Mouse (Mus musculus) retina, postnatal 7 days (tissue): ENCODE data around the gene Dspp.

Experiments
- DNase-seq: peaks from one replicate; pipeline ENCODE4 v3.0.0-alpha.2; 2012; ENCODE audit warnings: low read depth, low spot score

Dspp gene

DNA sequence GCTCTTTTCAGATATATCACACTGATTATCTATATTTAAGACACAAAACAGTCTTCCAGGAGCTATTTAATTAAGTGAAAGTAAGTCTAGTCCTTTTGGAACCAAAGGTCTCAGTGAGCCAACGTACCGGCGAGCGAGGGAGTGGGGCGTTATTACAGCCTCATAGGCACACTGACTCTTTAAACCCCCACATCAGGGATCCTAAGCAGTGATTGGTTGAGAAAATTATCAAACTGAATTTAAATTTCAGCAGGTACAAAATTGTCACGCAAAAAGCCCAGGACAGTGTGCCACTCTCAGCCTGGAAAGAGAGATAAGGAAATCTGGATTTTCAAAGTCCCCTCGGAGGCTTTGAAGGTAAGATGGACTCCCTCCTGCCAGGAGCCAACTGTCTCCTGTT, at the start of gene Dspp:
TSS of gene Dspp (plus strand) at position 301 of the 400 bp plus-strand sequence.
- no peak for DNase-seq

DNA sequence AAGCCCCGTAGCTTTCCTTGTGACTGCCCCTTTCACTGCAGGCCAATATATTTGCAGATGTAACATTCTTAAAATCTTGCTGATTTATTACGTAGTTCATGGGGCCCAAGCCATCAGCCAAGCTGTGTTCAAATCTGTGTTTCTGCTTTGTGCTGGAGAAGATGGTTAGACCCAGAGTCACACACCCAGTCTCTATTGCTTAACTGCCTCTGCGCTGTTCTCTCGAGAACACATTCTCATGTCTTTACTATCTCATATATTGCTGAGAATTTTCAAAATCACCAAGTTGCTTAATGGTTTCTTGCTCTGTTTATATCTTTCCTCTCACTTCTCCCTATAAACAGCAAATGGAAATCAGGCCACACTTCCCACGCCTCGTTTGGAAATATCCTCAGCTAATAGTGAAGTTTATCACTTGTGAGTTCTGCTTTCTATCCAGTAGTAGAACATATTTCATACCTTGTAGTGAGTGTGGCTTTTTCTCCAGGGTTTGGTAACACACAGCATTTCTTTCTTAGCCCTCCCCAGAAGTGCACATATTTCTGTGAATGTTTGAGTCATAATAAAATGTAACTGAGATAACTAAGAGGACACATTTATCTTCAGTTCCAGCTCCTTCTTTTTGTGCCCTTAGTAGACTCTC, 46.4 kb upstream of the Dspp start:
- no peak for DNase-seq

DNA sequence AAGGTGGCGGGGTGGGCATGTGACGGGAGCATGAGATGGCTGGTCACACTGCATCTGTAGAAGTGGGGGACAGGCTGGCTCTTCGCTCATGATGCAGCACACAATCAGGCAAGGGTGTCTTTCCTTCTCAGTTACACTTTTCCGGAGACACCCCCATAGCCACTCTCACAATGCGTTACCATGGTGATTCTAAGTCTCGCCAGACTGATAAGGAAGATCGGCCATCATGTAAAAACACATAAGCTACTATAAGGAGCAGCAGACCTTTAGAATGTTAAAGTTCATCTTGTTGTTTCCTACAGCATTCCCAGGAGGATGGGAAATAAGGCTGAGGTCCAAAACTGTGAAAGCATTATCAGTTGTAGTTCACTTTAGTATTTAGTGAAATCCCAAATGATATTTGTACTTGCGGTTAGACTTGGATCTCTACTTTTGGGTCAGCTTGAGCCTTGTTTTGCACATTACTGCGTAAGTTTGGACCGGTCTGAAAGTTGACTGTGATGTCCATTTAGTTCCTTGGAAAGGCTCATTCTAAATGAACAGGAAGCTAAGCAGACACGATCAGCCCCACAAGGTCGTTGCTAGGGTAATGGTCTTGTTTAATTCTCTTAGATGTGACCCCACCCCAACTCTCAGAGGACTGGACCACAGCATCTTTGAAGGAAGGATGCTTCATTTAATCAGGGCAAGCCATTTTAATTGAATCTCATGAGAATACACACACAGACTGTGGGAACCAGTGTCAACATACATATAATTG, 43.8 kb upstream of the Dspp start:
- DNase-seq = no peak

DNA sequence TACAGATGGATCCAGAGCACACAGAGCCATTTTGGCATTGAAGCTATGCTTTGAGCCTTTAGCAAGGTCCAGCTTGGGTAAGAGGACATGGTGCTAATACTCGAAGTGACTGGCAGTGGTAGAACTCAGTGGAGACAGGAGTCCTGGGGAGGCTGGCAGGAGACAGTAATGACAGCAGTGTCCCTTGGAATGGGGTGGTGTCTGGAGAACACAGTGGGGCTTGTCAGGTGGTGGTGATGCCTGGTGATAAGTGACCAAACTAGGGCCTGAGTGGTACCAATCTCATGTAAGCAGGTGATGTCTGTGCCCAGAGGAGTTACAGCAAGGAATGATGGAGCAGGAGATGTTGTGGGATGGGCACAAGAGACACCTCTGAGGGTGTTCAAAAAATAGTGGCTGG, 43.2 kb upstream of the Dspp start:
- DNase-seq = no peak

DNA sequence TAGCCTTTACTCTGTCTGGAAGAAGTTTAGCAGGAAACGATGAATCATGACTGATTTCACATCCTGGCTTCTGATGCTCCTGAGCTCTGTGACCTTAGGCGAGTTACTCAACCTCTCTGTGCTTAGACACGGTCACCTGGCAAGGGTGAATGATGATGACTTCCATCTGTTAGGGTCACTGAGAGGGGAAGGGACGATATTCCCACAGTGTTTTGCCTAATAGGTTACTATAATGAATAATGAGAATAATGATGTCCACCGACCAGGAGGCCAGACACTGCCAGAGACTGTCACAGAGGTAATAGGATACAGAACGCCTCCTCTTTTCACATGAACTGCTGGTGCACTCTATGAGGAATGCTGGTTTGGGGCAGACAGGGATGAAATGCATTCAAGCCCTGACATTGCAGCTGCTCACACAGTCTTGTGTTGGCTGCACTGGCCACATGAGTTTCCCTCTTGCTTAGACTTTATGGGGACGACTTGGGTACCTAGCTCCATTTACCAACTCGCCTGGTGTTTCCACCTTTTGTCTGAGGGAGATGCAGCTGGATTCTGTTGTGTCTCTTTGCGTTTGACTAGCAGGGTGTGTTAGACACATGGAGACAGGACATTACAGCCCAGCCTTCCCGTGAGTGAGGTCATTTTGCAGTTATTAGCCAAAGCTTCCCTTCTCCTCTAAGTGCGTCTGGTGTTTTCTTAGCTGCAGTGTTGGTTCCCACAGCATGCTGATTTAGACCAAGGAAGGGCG, 42.1 kb upstream of the Dspp start:
- no peak for DNase-seq

DNA sequence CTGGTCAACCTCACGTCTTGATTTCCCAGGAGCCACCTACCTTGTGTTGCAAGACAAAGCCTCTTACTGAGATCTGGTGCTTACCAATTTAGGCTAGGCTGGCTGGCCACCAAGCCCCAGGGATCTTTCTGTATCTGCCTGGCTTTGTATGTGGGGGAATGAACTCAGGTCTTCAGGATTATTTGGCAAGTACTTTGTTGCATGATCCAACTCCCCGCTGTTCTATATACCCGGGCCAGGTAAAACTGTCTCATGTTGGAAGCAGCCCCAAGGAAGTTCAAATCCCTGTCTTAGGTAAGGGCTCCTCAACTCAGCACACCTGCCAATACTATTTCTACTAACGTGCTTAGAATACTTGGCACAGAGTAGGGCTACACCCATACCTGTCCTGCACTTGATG, 39.6 kb upstream of the Dspp start:
- DNase-seq = no peak

DNA sequence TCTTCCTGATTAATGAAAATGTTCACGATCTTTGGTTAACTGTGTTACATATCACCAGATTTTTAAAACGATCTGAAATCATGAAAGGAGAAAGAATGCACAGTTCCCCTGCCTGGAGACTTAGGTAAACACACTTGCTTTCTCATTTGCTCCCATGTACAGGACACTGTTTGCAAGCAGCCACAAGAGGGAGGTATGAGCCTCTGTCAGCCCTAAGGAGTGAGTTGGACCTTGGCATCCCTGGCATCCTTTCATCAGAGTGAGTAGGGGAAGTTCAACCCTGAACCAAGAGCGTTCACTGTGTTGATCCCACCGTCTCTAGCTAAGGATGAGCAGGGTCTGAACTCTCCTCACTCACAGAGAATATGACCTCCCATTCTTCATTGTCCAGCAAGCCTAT, 39.0 kb upstream of the Dspp start:
- no peak for DNase-seq

DNA sequence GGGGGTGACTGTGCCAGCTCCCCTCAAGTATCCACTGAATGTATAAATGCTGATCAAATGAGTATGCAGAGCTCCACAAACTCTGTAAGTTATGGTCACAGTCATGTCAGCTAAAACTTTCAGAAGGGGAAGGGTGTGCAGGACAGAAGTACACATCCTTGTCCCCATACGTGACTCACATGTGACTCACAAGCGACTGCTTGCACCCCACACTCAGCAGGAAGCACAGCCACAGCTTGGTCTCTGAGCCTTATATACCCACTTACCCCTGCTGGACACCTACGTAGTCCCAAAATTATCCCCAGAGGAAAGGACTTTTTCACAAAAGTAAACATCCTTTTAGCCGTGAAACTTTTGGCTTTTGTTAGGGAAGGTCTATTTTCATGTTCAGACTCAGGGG, 36.8 kb upstream of the Dspp start:
- DNase-seq = no peak

DNA sequence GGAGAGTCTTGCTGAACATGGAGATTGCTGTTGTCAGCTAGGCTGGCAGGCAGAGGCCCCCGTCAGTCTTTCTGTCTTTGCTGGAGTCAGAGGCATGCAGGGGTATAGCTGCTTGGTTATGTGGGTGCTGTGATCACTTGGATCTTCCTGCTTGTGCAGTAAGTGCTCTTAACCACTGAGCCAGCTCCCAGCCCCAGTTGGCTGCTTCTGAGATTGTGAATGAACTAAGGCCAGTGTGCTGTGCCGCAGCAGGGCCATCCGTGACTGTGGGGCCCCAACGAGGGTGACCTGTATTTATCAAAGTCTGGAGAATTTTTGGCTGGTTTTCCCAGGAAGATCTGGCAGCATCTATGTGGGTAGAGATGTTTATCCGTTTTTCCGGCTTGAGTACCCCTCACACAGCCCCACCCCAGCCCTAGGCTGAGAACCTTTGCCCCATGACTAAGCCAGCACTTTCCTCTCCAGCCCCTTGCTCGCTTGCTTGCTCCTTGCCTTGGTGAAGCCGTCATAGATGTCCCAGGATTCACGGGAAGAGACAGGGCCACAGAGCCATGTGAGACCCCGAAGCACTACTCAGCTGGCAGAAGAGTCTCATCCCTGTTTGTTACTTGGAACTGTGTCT, 32.5 kb upstream of the Dspp start:
- no peak for DNase-seq

DNA sequence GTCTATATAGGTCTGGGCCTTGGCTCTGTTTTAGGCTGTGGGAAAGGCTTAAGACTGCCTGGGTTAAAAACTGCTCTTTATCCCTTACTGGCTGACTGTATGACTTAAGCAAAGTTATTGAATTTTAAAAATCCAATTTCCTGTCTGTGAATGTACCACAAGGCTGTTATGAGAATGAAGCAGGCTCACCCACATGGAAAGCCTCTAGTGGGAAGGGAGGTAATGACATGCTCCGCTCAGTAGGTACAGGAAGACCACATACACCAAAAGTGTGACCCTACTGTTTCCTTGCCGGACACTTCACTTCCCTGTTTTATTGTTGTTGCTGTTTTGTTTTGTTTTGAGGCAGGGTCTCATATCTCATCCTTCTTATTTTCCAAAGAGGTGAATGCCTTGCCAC, 29.4 kb upstream of the Dspp start:
- no peak for DNase-seq

DNA sequence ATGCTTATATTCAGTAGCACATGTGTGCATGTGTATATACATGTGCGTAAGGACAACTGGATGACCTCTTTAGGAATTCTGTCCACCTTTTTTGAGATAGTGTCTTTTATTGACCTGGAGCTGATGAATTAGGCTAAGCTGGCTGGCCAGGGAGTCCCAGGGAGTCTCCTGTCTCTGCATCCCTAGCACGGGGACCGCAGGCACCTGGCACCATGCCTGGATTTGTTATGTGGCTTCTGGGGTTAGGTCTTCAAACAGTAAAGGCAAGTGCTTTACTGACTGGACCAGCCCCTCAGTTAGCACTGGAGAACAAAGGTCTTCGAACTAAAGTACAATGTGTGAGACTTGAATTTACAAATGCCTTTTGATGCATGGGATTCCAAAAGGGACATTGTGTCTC, 26.5 kb upstream of the Dspp start:
- no peak for DNase-seq

DNA sequence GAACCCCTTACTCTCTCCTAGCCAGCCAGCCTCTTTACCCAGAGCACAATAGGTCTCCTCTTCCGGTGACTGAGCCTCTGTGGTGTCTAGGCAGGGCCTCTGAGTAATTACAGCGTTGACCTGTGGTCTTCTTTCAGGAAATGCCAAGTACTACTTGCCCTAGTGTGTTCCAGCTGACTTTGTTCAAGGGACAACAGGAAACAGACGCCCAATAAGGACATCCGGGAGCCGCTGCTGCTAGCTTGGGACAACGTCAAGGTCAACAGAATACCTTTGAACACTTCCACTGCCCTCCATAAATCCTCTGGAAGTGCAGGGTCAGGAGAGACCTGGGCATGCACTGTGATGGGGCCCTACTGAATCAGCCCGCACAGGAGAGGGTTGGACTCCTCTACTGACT, 21.2 kb upstream of the Dspp start:
- DNase-seq = no peak

DNA sequence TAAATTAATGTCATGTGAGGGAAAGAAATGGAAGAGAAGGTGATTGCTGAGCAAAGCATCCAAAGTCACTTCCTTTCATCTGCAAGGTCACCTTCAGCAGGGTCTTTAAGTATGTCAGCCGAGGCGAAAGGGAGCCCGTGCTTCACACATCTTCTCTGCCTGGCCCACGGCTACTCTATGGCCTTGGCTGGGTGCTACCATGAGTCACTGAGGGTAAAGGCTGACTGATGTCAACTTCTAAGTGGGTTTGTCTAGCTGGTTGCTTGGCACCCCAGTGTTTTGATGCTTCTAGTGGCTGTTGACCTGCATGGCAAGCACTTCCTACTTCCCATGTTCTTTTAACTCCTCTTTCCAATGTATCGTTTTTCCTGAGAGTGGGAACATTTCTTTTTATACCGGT, 20.3 kb upstream of the Dspp start:
- no peak for DNase-seq

DNA sequence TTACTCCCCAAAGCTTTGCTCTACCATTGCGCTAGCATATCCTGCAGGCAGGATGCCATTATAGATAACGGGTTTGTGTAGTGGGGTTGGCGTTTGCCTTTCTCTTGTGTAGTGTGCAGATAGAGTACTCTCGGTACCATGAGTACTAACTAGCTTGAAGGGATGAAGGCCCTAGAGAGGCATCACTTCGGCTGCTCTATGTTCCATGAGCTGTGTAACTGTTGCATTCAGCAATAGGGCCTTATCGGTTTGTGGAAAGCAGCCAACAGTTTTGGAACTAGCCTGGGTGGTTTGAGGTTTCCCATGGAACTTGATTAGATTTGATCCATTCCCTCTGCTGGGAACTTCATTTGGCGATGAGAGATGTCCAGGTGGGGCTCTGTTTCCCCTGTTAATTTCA, 12.8 kb upstream of the Dspp start:
- DNase-seq = no peak

DNA sequence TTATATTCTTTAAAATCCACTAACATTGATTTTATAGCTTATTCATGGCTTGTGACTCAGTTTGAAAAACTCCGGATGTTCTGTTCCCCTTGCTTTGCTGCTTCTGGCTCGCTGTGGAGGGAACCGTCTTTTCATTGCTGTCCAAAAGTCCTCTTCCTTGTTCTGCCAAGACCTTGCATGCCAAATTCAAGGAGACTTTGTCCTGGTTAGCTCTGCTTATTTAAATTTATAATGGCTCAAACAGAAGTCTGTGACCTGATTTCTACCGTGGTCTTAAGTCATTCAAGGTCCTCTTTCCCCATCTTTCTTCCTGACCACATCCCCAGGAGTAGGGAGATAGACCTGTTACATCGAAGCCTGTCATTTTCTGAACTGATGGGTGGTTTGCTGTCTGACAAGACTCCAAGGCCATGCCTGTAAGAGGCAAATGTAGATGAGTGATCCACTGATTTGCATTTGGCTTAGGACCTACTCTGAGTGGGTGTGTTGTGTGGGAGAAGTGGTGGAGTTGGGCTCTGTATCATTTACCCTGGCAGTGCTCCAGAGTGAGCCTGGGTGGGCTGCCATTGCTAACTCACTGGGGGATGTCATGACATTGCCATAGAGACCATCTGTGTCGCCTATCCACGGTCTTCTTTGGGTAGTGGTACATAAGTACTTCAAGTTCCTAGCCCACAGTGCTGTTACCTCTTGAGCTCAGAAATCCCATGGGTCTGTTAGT, 12.0 kb upstream of the Dspp start:
- DNase-seq = no peak

DNA sequence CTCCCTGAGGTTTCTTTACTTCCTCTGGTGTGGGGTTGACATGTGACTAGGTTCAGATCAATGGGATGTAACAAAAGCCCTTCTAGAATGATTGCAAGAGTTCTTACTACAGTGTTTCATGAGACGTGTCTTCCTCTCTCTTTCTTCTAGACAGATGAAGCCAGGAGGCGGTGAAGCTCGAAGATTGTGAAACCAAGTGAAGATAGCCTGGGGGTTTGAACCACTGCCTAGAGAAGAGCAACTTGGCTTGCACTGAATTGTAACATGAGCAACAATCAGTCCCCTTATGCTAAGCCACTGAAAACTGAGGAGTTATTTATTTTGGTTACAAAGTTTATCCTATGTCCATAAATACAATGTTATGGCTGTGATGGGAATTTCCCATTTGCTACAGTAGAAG, 9.9 kb upstream of the Dspp start:
- no peak for DNase-seq

DNA sequence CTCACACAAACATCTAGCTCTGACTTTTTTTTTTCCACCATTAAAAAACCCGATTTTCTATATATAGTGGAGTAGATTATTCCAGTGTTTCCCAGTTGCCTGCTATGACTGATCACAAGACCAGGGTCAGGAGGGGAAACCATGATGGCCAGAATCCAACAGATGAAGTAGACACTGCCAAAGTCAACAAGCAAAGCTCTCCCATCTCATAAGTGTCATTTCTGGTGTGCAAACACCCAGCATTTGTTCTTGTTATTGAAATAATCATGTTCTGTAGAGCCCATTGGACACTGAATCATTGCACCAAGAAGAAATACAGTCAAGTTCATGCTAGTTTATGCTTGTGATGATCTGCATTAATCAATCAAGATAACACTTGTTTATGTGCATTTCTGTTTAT, 9.1 kb upstream of the Dspp start:
- no peak for DNase-seq

DNA sequence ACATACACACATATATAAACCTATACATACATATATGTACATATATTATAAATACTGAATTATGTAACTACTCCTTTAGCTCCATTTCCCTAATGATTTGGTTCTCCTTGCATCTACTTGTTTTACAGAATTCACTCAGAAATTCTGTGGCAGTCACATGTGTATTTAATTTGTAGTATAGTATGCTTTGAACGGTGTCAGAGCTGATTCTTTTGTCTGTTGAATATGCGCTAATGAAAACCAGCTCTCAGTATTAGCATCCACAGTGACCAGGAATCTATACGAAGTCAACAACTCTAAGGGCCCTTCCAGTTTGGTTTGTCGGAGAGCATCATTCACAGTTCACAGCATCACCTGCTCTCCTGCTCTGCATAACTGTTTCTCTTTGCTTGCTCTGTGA, 7.0 kb upstream of the Dspp start:
- DNase-seq = no peak

DNA sequence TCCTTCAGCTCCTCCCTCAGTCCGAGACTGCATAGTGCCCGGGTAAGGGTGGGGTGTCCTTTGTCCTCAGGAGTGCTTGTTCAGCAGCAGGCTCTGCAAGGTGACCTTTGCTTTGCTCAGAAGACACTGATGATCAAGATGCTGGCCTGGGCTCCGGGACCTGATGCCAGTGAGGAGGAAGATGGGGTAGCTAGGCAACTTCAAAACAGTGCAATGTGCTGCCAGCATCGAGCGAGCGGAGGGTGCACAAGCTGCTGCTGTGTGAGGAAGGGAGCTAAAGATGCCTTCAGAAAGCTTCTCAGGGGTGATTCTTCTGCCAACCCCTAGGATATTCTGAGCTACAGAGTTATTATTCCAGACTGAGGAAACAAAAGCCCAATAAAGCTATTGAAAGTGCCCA, 2.6 kb downstream of the Dspp start:
- no peak for DNase-seq

DNA sequence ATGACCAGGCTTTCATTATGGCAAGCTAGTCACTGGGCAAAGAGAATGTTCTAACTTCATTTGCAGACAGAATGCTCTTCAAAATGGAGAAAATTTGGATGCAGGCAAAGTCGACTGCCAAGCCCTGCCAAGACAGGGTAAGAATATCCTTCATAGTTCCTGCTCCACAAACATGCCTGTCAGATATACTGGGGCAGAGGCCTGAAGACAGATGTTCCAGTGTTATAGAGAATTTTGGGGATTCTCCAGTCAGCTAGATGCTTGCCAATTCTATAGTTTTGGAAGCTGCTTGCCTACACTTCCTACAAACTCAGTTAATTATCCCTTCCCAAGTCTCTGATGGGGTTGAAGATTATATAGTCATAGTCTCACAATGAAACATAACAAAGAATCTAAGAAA, 13.2 kb downstream of the Dspp start:
- DNase-seq = no peak

DNA sequence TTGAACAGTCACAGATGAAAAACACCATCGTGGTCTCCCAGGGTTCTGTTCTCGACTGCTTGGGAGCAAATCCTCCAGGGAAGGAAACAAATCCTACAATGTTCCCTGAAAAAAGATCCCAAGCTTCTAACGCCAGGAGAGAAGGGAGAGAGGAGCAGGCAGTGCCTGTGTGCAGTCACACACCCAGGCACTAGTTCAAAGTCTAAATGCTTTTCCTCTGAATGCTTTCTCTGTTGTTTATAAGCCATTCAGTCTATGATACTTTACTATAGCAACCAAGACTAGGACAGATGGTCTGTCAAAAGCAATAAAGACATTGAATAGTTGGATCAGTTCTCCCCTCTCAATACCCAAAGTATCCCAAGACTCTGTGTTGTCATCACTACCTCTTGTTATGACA, 16.8 kb downstream of the Dspp start:
- DNase-seq = no peak

DNA sequence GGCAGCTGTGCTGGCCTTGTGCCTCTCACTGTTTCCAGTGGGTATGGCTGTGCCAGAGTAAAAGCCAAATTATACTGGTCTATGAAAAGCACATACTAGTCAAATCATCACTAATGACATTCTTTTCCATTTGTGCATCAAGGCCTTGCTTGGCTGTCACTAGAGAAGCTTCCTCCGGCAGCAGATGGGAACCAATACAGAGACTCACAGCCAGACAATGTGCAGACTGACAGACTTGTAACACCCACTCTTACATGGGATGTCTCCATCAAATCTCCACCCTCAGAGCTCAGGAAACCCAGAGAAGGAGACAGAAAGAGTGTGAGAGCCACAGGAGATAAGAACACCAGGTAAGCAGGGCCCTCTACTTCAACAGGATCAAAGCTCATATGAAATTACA, 24.6 kb downstream of the Dspp start:
- DNase-seq = no peak
